8 mouse cellular contexts compared by ENCODE assay signal in genomic region chr15:36939153-36939552, GRCm38 (mm10).
DNase-seq lines count a peak whose midpoint lies in the region; ATAC-seq and TF ChIP-seq lines count a peak whose summit lies in the region.

No protein-coding gene starts in this region.

- H3K9me3 ChIP-seq in kidney, postnatal 0 days (replicated peaks; ENCODE audit: low read length): no peaks in the 10 kb centered on the region
- H3K9me3 ChIP-seq in embryonic facial prominence, embryonic 11.5 days (replicated peaks; ENCODE audit: control insufficient read depth, low read length): no peaks in the 10 kb centered on the region
- H3K9me3 ChIP-seq in intestine, embryonic 14.5 days (ENCODE audit: control insufficient read depth, low read length): no peaks in the 10 kb centered on the region

- peak overlapping the region; percentile 76; the same call in 1 of the 2 replicates for H3K9ac ChIP-seq in kidney, postnatal 0 days (ENCODE audit: low read depth, low read length)
- peak overlapping the region; percentile 56 for H3K9ac ChIP-seq in embryonic facial prominence, embryonic 11.5 days (replicated peaks; ENCODE audit: low read length)
- H3K9ac ChIP-seq in intestine, embryonic 14.5 days (ENCODE audit: low read length): peak overlapping the region; percentile 66; the same call in 1 of the 2 replicates

- DNase-seq in kidney, postnatal 0 days (ENCODE audit: low spot score): no peak
- no peak for DNase-seq in kidney, postnatal 25 days
- DNase-seq in embryonic facial prominence, embryonic 11.5 days (ENCODE audit: low spot score): no peak
- no peak for DNase-seq in intestine, embryonic 14.5 days (ENCODE audit: low spot score)
- DNase-seq in naive thymus-derived CD4-positive, alpha-beta T cell, adult 2 months (ENCODE audit: low read depth): peak; percentile 38
- no peak for DNase-seq in right cerebral cortex, postnatal 10 days (ENCODE audit: low spot score in 2 of 2)
- DNase-seq in frontal cortex, adult 2 months (ENCODE audit: extremely low spot score in 1 of 2, low spot score in 1 of 2): no peak

- ATAC-seq in kidney, postnatal 0 days (replicated peaks; ENCODE audit: low FRiP score, low read depth): no peak
- ATAC-seq in embryonic facial prominence, embryonic 11.5 days (replicated peaks; ENCODE audit: insufficient number of reproducible peaks, low FRiP score, low TSS enrichment, low read depth): peak; percentile 36
- peak; percentile 16 for ATAC-seq in intestine, embryonic 14.5 days (replicated peaks; ENCODE audit: low FRiP score, low TSS enrichment, low read depth)
- ATAC-seq in granulocyte monocyte progenitor cell, adult 5-6 weeks (replicated peaks; ENCODE audit: poor library complexity, severe bottlenecking): no peak

- H3K4me1 ChIP-seq in kidney, postnatal 0 days (replicated peaks; ENCODE audit: insufficient read depth, low read length): peaks cover 8% of the 10 kb centered on the region; the same call in 1 of the 2 replicates
- H3K4me1 ChIP-seq in embryonic facial prominence, embryonic 11.5 days (ENCODE audit: control insufficient read depth, insufficient read depth, low read length): no peaks in the 10 kb centered on the region; the same call in none of the 2 replicates
- H3K4me1 ChIP-seq in intestine, embryonic 14.5 days (replicated peaks; ENCODE audit: control insufficient read depth, insufficient read depth, low read length): no peaks in the 10 kb centered on the region; the same call in 1 of the 2 replicates

- 35% methylated on average over 9 of the region's 9 CpGs for WGBS in kidney, postnatal 0 days
- 27% methylated on average over 9 of the region's 9 CpGs for WGBS in embryonic facial prominence, embryonic 11.5 days
- WGBS in intestine, embryonic 14.5 days: 28% methylated on average over 9 of the region's 9 CpGs

- H3K27me3 ChIP-seq in kidney, postnatal 0 days (ENCODE audit: insufficient read depth, low read length): no peaks in the 10 kb centered on the region
- no peaks in the 10 kb centered on the region for H3K27me3 ChIP-seq in embryonic facial prominence, embryonic 11.5 days (ENCODE audit: control insufficient read depth, insufficient read depth, low read length)
- no peaks in the 10 kb centered on the region for H3K27me3 ChIP-seq in intestine, embryonic 14.5 days (replicated peaks; ENCODE audit: control insufficient read depth, insufficient read depth, low read length)

- peak overlapping the region; percentile 94 for H3K4me2 ChIP-seq in kidney, postnatal 0 days (ENCODE audit: low read length)
- peak overlapping the region; percentile 84 for H3K4me2 ChIP-seq in embryonic facial prominence, embryonic 11.5 days (ENCODE audit: low read depth, low read length)
- peak overlapping the region; percentile 63 for H3K4me2 ChIP-seq in intestine, embryonic 14.5 days (ENCODE audit: low read length)

- 0 out of 2 replicates have a peak overlapping the region, but pooled peaks have one; percentile 84 for H3K27ac ChIP-seq in kidney, postnatal 0 days
- 0 out of 2 replicates have a peak overlapping the region, but pooled peaks have one; percentile 68 for H3K27ac ChIP-seq in embryonic facial prominence, embryonic 11.5 days (replicated peaks; ENCODE audit: low read depth, low read length)
- H3K27ac ChIP-seq in intestine, embryonic 14.5 days (ENCODE audit: low read depth): 0 out of 2 replicates have a peak overlapping the region, but pooled peaks have one; percentile 6

- H3K36me3 ChIP-seq in kidney, postnatal 0 days (ENCODE audit: insufficient read depth, low read length): no peaks in the 10 kb centered on the region
- H3K36me3 ChIP-seq in embryonic facial prominence, embryonic 11.5 days (replicated peaks; ENCODE audit: control insufficient read depth, insufficient read depth, low read depth, low read length): no peaks in the 10 kb centered on the region
- H3K36me3 ChIP-seq in intestine, embryonic 14.5 days (ENCODE audit: control insufficient read depth, insufficient read depth, low read length): no peaks in the 10 kb centered on the region

- TF ChIP-seq CTCF in kidney, postnatal 0 days (IDR thresholded peaks at IDR 0.05; ENCODE audit: low read depth): no peak

- H3K4me3 ChIP-seq in kidney, postnatal 0 days (replicated peaks; ENCODE audit: low read depth, low read length): peak overlapping the region; percentile 57
- peak overlapping the region; percentile 47 for H3K4me3 ChIP-seq in embryonic facial prominence, embryonic 11.5 days (ENCODE audit: low read depth, low read length)
- H3K4me3 ChIP-seq in intestine, embryonic 14.5 days (ENCODE audit: low read depth, low read length): peak overlapping the region; percentile 36

Comparison
In these comparisons a context has a peak if more than half of its experiments do, and no peak if none do; other contexts are left out.
1. ATAC-seq: peak in embryonic facial prominence, embryonic 11.5 days (single experiment) and intestine, embryonic 14.5 days (single experiment); none in kidney, postnatal 0 days (single experiment) and granulocyte monocyte progenitor cell, adult 5-6 weeks (single experiment).
2. H3K27ac ChIP-seq: peak in every context shown above with its lines; median percentile 84 in kidney, postnatal 0 days; 68 in embryonic facial prominence, embryonic 11.5 days; 6 in intestine, embryonic 14.5 days.
3. Peak in every context shown above with its lines, with median percentiles within 50 percentile points of each other: H3K4me2 ChIP-seq, H3K4me3 ChIP-seq and H3K9ac ChIP-seq.